Comparison of ENCODE assay signal across 14 mouse cellular contexts in the genomic region with DNA sequence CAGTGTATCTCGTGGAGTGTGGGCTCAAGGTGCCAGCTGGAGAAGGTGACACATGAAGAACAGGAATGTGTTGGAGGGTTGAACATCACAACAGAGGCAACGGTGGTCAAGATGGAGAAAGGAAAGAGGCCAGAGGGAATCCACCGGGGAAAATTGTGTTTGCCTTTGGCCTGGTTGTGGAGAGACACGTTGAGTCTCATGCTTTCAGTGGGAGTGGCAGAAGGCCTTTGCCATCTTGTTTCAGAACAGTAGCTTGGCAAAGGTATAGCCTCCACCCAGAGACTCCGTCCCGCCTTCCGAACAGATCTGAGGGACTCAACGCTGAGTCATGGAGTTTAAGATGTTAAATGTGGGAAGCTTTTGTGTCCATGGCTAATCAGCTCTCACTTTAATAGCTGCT.
"Had no signal": no experiment of that assay in that cellular context is flagged by ENCODE, and none has a peak within 500 bp of the region (broad histone marks: within the 10 kb centered on the region; RNA-seq: fewer than 3 reads in every experiment).

No protein-coding gene starts in this region.

- H3K4me3 ChIP-seq: limb, embryonic 15.5 days; midbrain, embryonic 10.5 days; myocyte; neural tube, embryonic 15.5 days had no signal

- H3K4me2 ChIP-seq: limb, embryonic 15.5 days; neural tube, embryonic 15.5 days had no signal

- H3K9me3 ChIP-seq: limb, embryonic 15.5 days; midbrain, embryonic 10.5 days; neural tube, embryonic 15.5 days had no signal

- H3K27me3 ChIP-seq: limb, embryonic 15.5 days; neural tube, embryonic 15.5 days had no signal

- DNase-seq: kidney, adult 11 months; kidney, adult 9 months; kidney, postnatal 36 days; layer of hippocampus, adult 9-11 months; layer of hippocampus, postnatal 36 days; lung, adult 18-20 months; lung, postnatal 4 days; midbrain, embryonic 14.5 days; right cerebral cortex, postnatal 4 days had no signal

- H3K36me3 ChIP-seq: limb, embryonic 15.5 days; midbrain, embryonic 10.5 days; neural tube, embryonic 15.5 days had no signal

- H3K4me1 ChIP-seq: limb, embryonic 15.5 days; midbrain, embryonic 10.5 days had no signal

- H3K9ac ChIP-seq: limb, embryonic 15.5 days; neural tube, embryonic 15.5 days had no signal

- H3K27ac ChIP-seq: kidney, postnatal 0 days; limb, embryonic 15.5 days; midbrain, embryonic 10.5 days; neural tube, embryonic 15.5 days had no signal
